Mouse (Mus musculus) liver, embryonic 15.5 days (tissue): ENCODE measurements around the gene Atf5. TPM values are rescaled to one million over a fixed set of nuclear protein-coding genes. Genes with fewer than 3 reads are reported as not detected.
A peak's percentile ranks its signal among the peaks of the same experiment; 100 is the strongest.

ENCODE experiments used
- ATAC-seq: fragments of 200-750 bp; cut with Nextera tagmentation; 2 replicates; pipeline ENCODE4 v1.8.0; 2017; ENCODE audit warnings: moderate number of reproducible peaks, mild to moderate bottlenecking, moderate library complexity; ENCODE audit not compliant: insufficient read depth
- H3K27ac ChIP-seq: fragments of 300-500 bp; sonication (generic); replicated peaks from 2 replicates; pipeline ENCODE4 v1.5.1; 2015; ENCODE audit warnings: mild to moderate bottlenecking, inconsistent platforms
- H3K27me3 ChIP-seq: fragments of 300-500 bp; sonication (generic); 2 replicates; pipeline ENCODE4 v1.6.1; 2015; ENCODE audit warnings: mild to moderate bottlenecking, inconsistent platforms
- H3K36me3 ChIP-seq: fragments of 300-500 bp; sonication (generic); replicated peaks from 2 replicates; pipeline ENCODE4 v1.6.1; 2015; ENCODE audit warnings: moderate library complexity, mild to moderate bottlenecking, inconsistent platforms
- H3K4me1 ChIP-seq: fragments of 300-500 bp; sonication (generic); replicated peaks from 2 replicates; pipeline ENCODE4 v1.6.1; 2015; ENCODE audit warnings: inconsistent platforms
- H3K4me2 ChIP-seq: fragments of 300-500 bp; sonication (generic); 2 replicates; pipeline ENCODE4 v1.6.1; 2015; ENCODE audit warnings: moderate library complexity, mild to moderate bottlenecking, inconsistent platforms
- H3K4me3 ChIP-seq: fragments of 300-500 bp; sonication (generic); replicated peaks from 2 replicates; pipeline ENCODE4 v1.5.1; 2015; ENCODE audit warnings: mild to moderate bottlenecking, inconsistent platforms
- H3K9ac ChIP-seq: fragments of 300-500 bp; sonication (generic); 2 replicates; pipeline ENCODE4 v1.6.1; 2015; ENCODE audit warnings: moderate library complexity, mild to moderate bottlenecking, inconsistent platforms
- H3K9me3 ChIP-seq: fragments of 300-500 bp; sonication (generic); replicated peaks from 2 replicates; pipeline ENCODE4 v1.6.1; 2016; ENCODE audit warnings: inconsistent platforms
- WGBS: fragments of 180-500 bp; shearing (Covaris S2); methylation state at CpG from one replicate; pipeline ENCODE4 v1.1.7; 2015; ENCODE audit warnings: mixed read lengths; ENCODE audit not compliant: insufficient replicate concordance; 5-methylcytosine and 5-hydroxymethylcytosine counted together
- polyA plus RNA-seq: library from polyadenylated mRNA; unstranded; fragments of >200 nt; fragmentation: Nextera tagmentation; extraction: Ambion mirVana; gene quantifications from 2 replicates; pipeline ENCODE4 v1.2.1, GENCODE M21; 2015

Atf5 gene
- polyA plus RNA-seq, 1 experiment from 2014 or later, result 7.5 TPM

DNA sequence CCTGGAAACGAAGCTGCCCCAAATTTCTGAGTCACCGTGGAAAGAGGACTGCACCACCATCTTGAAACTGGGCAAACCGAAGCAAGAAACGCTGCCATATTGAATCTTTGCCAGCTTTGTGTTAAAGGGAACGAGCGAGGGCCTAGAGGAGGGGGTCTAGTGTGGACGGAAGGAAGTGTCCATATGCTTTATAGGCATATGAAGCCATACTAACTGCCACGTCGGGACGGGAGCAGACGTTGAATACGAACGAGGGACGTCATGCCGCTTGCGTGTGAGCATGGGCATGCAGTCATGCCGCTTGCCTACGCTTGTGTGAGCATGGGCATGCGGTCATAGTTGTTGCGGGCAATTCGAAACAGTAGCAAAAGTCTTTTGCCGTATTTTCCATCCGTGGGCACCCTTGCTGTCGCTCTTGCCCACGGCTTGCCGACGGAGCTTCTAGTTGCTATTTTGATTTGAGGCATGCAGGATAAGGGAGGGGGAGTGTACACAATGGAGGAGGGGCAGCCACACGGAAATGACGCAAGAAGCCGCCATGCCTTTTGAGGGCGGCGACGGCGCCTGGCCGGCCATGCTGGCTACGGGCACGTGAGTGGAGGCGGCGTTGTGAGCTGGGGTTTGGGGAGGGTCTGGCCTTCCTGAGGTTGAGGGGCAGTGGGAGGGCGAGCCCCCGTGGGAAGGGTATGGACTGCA is 33.1 kb upstream of the Atf5 start:
- peak overlapping the region; percentile 98 for H3K4me2 ChIP-seq
- no peaks in the 10 kb centered on the region for H3K27me3 ChIP-seq
- H3K9me3 ChIP-seq, result no peaks in the 10 kb centered on the region
- peak overlapping the region; percentile 98 for H3K27ac ChIP-seq
- peak; percentile 51 for ATAC-seq
- H3K4me1 ChIP-seq, result peaks cover 51% of the 10 kb centered on the region
- H3K36me3 ChIP-seq, result peaks cover 39% of the 10 kb centered on the region
- peak overlapping the region; percentile 70 for H3K9ac ChIP-seq
- WGBS, result under 1% methylated on average over 41 of the region's 41 CpGs
- peak overlapping the region; percentile 76 for H3K4me3 ChIP-seq

GRCm38 (mm10) chr7:44848561-44849415 is 32.3 kb upstream of the Atf5 start, which contains the start of the genes Akt1s1 and Tbc1d17:
TSS of gene Akt1s1 (plus strand) at chr7:44848991.
TSS of gene Tbc1d17 (minus strand) at chr7:44849079.
- peak; percentile 82 for ATAC-seq
- H3K9me3 ChIP-seq, result no peaks in the 10 kb centered on the region
- peaks cover 47% of the 10 kb centered on the region for H3K4me1 ChIP-seq
- no peaks in the 10 kb centered on the region for H3K27me3 ChIP-seq
- H3K27ac ChIP-seq, result peak within 1 kb of the TSS; percentile 98
- H3K4me3 ChIP-seq, result peak within 1 kb of the TSS; percentile 76
- H3K36me3 ChIP-seq, result peaks cover 46% of the 10 kb centered on the region
- peak within 1 kb of the TSS; percentile 98 for H3K4me2 ChIP-seq
- WGBS, result under 1% methylated on average over 54 of the region's 54 CpGs
- peak within 1 kb of the TSS; percentile 70 for H3K9ac ChIP-seq

- Histone ChIP-seq H3K27ac (peak overlapping the region; percentile 98), H3K9ac (peak overlapping the region; percentile 70; the same call in 1 of the 2 replicates), H3K9me3 (no peaks in the 10 kb centered on the region), H3K4me1 (peaks cover 47% of the 10 kb centered on the region), H3K27me3 (no peaks in the 10 kb centered on the region), H3K4me3 (peak overlapping the region; percentile 76), H3K36me3 (peaks cover 52% of the 10 kb centered on the region), H3K4me2 (peak overlapping the region; percentile 98)
- ATAC-seq, result no peak
- WGBS, result 71% methylated on average over 5 of the region's 5 CpGs
Observed at GRCm38 (mm10) chr7:44847772-44848171, 31.3 kb upstream of the Atf5 start.

DNA sequence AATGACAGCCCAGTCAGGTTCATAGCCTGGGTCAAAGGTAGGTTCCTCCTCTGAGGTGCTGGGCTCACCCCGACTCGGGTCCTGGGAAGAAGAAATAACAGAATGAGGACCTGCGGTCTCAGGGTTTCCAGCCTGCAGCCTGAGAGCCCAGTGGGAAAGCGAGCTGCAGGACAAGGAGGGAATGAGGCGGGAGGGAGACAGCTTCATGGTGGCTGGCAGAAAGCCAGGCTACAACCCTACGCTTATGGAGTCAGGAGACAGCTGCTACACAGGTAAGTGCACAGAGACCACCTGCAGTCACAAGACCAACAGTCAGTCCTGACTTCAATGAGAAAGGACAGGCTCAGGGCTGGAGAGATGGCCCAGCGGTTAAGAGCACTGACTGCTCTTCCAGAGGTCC is 30.3 kb upstream of the Atf5 start:
- no peak overlapping the region for H3K27ac ChIP-seq
- WGBS, result 85% methylated on average over 7 of the region's 7 CpGs
- no peak overlapping the region for H3K4me2 ChIP-seq
- no peak overlapping the region for H3K9ac ChIP-seq
- H3K4me1 ChIP-seq, result peaks cover 39% of the 10 kb centered on the region
- peaks cover 55% of the 10 kb centered on the region for H3K36me3 ChIP-seq
- no peak overlapping the region for H3K4me3 ChIP-seq
- H3K9me3 ChIP-seq, result no peaks in the 10 kb centered on the region
- no peak for ATAC-seq
- no peaks in the 10 kb centered on the region for H3K27me3 ChIP-seq

DNA sequence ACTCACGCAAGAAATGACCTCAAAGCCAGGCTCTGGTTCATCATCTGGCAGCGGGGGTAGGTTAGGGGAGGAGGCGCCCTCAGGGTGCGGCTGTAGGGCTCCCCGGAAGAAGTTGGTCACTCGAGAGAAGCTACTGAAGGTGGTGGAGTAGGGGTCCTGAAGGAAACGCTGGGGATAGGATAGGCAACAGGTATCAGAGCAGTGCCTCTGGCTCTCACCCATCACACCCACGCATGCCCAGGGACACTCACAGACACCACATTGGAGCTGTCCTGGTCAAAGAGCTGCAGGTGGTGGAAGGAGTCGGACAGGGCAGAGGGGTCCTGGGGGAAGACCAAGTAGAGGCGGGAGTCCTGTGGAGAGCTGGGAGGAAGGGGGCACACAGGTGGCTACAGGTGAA is 28.5 kb upstream of the Atf5 start:
- H3K4me2 ChIP-seq, result no peak overlapping the region
- H3K36me3 ChIP-seq, result peaks cover 58% of the 10 kb centered on the region
- no peak overlapping the region for H3K4me3 ChIP-seq
- no peak overlapping the region for H3K9ac ChIP-seq
- no peak for ATAC-seq
- H3K9me3 ChIP-seq, result no peaks in the 10 kb centered on the region
- peaks cover 10% of the 10 kb centered on the region for H3K27me3 ChIP-seq
- H3K4me1 ChIP-seq, result peaks cover 30% of the 10 kb centered on the region
- WGBS, result 86% methylated on average over 10 of the region's 10 CpGs
- H3K27ac ChIP-seq, result no peak overlapping the region

DNA sequence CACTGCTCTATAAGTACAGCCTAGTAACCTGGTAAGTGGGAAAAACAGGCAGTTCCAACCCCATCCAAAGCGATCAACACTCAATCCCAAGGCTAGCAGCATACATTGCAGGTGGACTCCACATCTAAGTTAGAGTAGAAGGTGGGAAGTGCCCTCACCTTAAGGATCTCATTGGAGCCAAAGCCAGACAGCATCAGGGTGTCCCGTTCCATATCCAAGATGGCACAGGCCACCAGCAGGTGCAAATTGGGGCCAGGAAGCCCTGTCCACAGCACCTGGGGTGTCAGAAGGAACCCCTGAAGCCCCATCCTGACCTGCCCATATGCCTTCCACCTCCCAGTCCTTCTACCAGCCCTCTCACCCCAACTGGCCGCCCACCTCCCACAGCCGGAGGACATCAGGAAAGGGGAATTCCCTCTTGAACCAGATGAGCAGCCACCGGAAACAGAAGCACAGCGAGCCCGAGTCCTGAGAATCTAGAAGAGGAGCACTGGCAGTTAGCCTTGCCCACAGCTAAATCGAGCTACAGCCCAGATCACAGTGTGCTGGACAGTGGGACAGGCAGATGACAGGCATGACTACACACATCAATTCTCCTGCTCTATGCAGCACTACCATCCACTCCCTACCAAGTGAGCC is 25.5 kb upstream of the Atf5 start:
- 76% methylated on average over 8 of the region's 8 CpGs for WGBS
- Histone ChIP-seq H3K27me3 (peaks cover 27% of the 10 kb centered on the region), H3K4me3 (no peak overlapping the region), H3K27ac (no peak overlapping the region), H3K4me2 (no peak overlapping the region), H3K36me3 (peaks cover 58% of the 10 kb centered on the region), H3K9ac (no peak overlapping the region), H3K4me1 (peaks cover 31% of the 10 kb centered on the region), H3K9me3 (no peaks in the 10 kb centered on the region)
- ATAC-seq, result no peak

- 38% methylated on average over 14 of the region's 14 CpGs for WGBS
Observed at GRCm38 (mm10) chr7:44840426-44840825, 24.0 kb upstream of the Atf5 start.

GRCm38 (mm10) chr7:44839491-44840191 is 23.2 kb upstream of the Atf5 start:
- H3K4me1 ChIP-seq, result peaks cover 41% of the 10 kb centered on the region
- H3K4me3 ChIP-seq, result peak overlapping the region; percentile 39
- peaks cover 36% of the 10 kb centered on the region for H3K36me3 ChIP-seq
- no peak overlapping the region for H3K9ac ChIP-seq
- WGBS, result 4% methylated on average over 58 of the region's 58 CpGs
- H3K27ac ChIP-seq, result no peak overlapping the region
- peaks cover 27% of the 10 kb centered on the region for H3K27me3 ChIP-seq
- ATAC-seq, result peak; percentile 7; the same call in 1 of the 2 replicates
- H3K9me3 ChIP-seq, result no peaks in the 10 kb centered on the region
- peak overlapping the region; percentile 67 for H3K4me2 ChIP-seq

More at GRCm38 (mm10) chr7:44840426-44840825, 24.0 kb upstream of the Atf5 start:
- 0 out of 2 replicates have a peak overlapping the region, but pooled peaks have one; percentile 67 for H3K4me2 ChIP-seq
- no peak overlapping the region for H3K9ac ChIP-seq
- peaks cover 27% of the 10 kb centered on the region for H3K27me3 ChIP-seq
- peaks cover 41% of the 10 kb centered on the region for H3K4me1 ChIP-seq
- no peak for ATAC-seq
- H3K36me3 ChIP-seq, result peaks cover 44% of the 10 kb centered on the region
- no peaks in the 10 kb centered on the region for H3K9me3 ChIP-seq
- no peak overlapping the region for H3K27ac ChIP-seq
- no peak overlapping the region for H3K4me3 ChIP-seq

- Histone ChIP-seq H3K4me3 (peak overlapping the region; percentile 39), H3K4me1 (peaks cover 41% of the 10 kb centered on the region), H3K4me2 (peak overlapping the region; percentile 67), H3K36me3 (peaks cover 31% of the 10 kb centered on the region), H3K9ac (no peak overlapping the region), H3K9me3 (no peaks in the 10 kb centered on the region), H3K27me3 (peaks cover 27% of the 10 kb centered on the region), H3K27ac (no peak overlapping the region)
- WGBS, result 15% methylated on average over 11 of the region's 11 CpGs
- no peak for ATAC-seq
Observed at GRCm38 (mm10) chr7:44839171-44839490, 22.7 kb upstream of the Atf5 start.

GRCm38 (mm10) chr7:44838073-44838472 is 21.6 kb upstream of the Atf5 start:
- no peaks in the 10 kb centered on the region for H3K9me3 ChIP-seq
- H3K4me2 ChIP-seq, result no peak overlapping the region
- H3K36me3 ChIP-seq, result peaks cover 21% of the 10 kb centered on the region
- peaks cover 33% of the 10 kb centered on the region for H3K4me1 ChIP-seq
- H3K4me3 ChIP-seq, result no peak overlapping the region
- ATAC-seq, result no peak
- H3K27ac ChIP-seq, result no peak overlapping the region
- no peak overlapping the region for H3K9ac ChIP-seq
- H3K27me3 ChIP-seq, result peaks cover 27% of the 10 kb centered on the region
- 61% methylated on average over 6 of the region's 6 CpGs for WGBS
